Mouse (Mus musculus) stomach, embryonic 15.5 days (tissue): ENCODE measurements around the gene Zfp825. TPM values are rescaled to one million over a fixed set of nuclear protein-coding genes. Genes with fewer than 3 reads are reported as not detected.
"Not testable (repeated sequence)": the region's sequence is repeated elsewhere in the genome, so short reads cannot be mapped to it uniquely, and the experiment has no call there.

Experiments used
- ATAC-seq: fragments of 200-750 bp; cut with Nextera tagmentation; 2 replicates; pipeline ENCODE4 v1.8.0; 2017; ENCODE audit warnings: low read depth, moderate number of reproducible peaks, moderate TSS enrichment; ENCODE audit not compliant: insufficient read depth, low FRiP score
- H3K27ac ChIP-seq: fragments of 300-500 bp; sonication (generic); 2 replicates; pipeline ENCODE4 v1.5.1; 2015; ENCODE audit warnings: mild to moderate bottlenecking, inconsistent platforms
- H3K27me3 ChIP-seq: fragments of 300-500 bp; sonication (generic); replicated peaks from 2 replicates; pipeline ENCODE4 v1.6.1; 2015; ENCODE audit warnings: inconsistent platforms
- H3K36me3 ChIP-seq: fragments of 300-500 bp; sonication (generic); 2 replicates; pipeline ENCODE4 v1.6.1; 2015; ENCODE audit warnings: inconsistent platforms
- H3K4me1 ChIP-seq: fragments of 300-500 bp; sonication (generic); 2 replicates; pipeline ENCODE4 v1.6.1; 2015; ENCODE audit warnings: inconsistent platforms
- H3K4me2 ChIP-seq: fragments of 300-500 bp; sonication (generic); 2 replicates; pipeline ENCODE4 v1.6.1; 2015; ENCODE audit warnings: mild to moderate bottlenecking, inconsistent platforms
- H3K4me3 ChIP-seq: fragments of 300-500 bp; sonication (generic); replicated peaks from 2 replicates; pipeline ENCODE4 v1.5.1; 2015; ENCODE audit warnings: inconsistent platforms
- H3K9ac ChIP-seq: fragments of 300-500 bp; sonication (generic); 2 replicates; pipeline ENCODE4 v1.6.1; 2015; ENCODE audit warnings: inconsistent platforms
- H3K9me3 ChIP-seq: fragments of 300-500 bp; sonication (generic); 2 replicates; pipeline ENCODE4 v1.6.1; 2016; ENCODE audit warnings: inconsistent platforms
- WGBS: fragments of 180-500 bp; shearing (Covaris S2); methylation state at CpG from one replicate; pipeline ENCODE4 v1.1.7; 2015; 5-methylcytosine and 5-hydroxymethylcytosine counted together
- polyA plus RNA-seq: library from polyadenylated mRNA; unstranded; fragments of >200 nt; fragmentation: Nextera tagmentation; extraction: Ambion mirVana; gene quantifications from 2 replicates; pipeline ENCODE4 v1.2.1, GENCODE M21; 2015

The Zfp825 gene
- polyA plus RNA-seq, 1 experiment from 2014 or later, result 19.5 TPM

DNA sequence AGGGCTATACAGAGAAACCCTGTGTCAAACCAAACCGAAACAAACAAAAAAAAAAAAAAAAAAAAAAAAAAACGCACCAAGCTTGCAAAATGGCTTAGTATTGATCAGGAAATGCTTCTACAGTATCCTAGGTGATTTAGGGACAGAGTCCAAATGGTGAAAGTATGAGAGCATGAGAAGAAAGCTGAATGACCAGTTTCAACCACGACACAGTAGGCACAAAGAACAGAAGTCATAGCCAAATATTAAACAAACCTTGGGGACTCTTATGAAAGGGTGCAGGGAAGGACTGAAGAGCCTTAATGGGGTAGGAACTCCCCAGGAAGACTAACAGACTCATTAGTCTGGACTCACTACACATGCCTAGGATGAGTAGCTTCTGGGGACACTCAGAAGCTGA lies 9.5 kb downstream of the Zfp825 start:
- H3K9ac ChIP-seq, H3K4me2 ChIP-seq, H3K27me3 ChIP-seq, H3K27ac ChIP-seq, H3K4me3 ChIP-seq, H3K9me3 ChIP-seq, H3K36me3 ChIP-seq, H3K4me1 ChIP-seq, ATAC-seq: not testable (repeated sequence)
- 78% methylated on average over 3 of the region's 3 CpGs for WGBS

- not testable (repeated sequence) for H3K4me3 ChIP-seq, H3K27me3 ChIP-seq, H3K36me3 ChIP-seq, H3K27ac ChIP-seq, H3K4me1 ChIP-seq, H3K4me2 ChIP-seq, H3K9me3 ChIP-seq, ATAC-seq, H3K9ac ChIP-seq
- WGBS, result 78% methylated on average over 2 of the region's 2 CpGs
Observed at GRCm38 (mm10) chr13:74471468-74471867, 22.3 kb downstream of the Zfp825 start.

DNA sequence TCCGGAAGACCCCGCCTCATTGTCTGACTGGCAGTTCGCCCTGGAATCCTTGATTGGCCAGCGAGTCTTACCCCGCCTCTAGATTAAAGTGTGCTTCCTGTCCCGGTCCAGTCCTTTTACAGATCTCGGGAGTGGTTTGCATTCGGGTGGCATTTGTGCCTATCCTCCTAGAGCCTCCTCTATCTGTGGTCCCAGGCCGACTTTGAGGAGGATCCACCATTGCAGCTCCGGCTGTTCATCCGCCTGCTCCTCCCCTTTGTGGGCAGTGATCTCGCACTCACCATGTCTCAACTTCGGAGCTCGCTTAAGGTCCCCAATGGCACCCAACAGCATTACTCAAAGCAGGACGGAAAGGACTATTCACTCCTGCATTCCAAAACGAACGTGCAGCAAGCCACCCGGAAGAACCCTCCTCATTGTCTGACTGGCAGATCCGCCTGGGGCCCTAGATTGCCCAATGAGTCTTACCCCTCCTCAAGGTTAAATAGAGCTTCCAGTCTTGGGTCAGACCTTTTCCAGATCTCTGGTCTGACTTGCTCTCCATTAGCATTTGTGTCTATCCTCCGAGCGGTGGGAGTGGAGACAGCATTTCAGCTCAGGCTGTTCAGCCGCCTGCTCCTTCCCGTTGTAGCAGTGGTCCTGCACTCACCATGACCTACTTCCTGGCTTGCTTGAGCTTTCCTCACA lies 30.9 kb downstream of the Zfp825 start:
- Histone ChIP-seq H3K4me2 (peak overlapping the region; percentile 73), H3K36me3 (no peaks in the 10 kb centered on the region), H3K4me1 (no peaks in the 10 kb centered on the region), H3K4me3 (peak overlapping the region; percentile 66), H3K9me3 (no peaks in the 10 kb centered on the region), H3K9ac (peak overlapping the region; percentile 52; the same call in 1 of the 2 replicates), H3K27me3 (no peaks in the 10 kb centered on the region), H3K27ac (peak overlapping the region; percentile 98)
- WGBS, result under 1% methylated on average over 23 of the region's 23 CpGs
- ATAC-seq, result peak; percentile 99

- H3K9me3 ChIP-seq, H3K27me3 ChIP-seq: not testable (repeated sequence)
Observed at GRCm38 (mm10) chr13:74462318-74462698, 31.5 kb downstream of the Zfp825 start.

GRCm38 (mm10) chr13:74439895-74440294 lies 53.9 kb downstream of the Zfp825 start:
- Histone ChIP-seq H3K4me2 (no peak overlapping the region), H3K36me3 (no peaks in the 10 kb centered on the region), H3K4me1 (no peaks in the 10 kb centered on the region), H3K9me3 (peaks cover 4% of the 10 kb centered on the region; the same call in 1 of the 2 replicates), H3K9ac (no peak overlapping the region), H3K27me3 (no peaks in the 10 kb centered on the region), H3K4me3 (no peak overlapping the region), H3K27ac (no peak overlapping the region)
- no peak for ATAC-seq
- 31% methylated on average over 19 of the region's 19 CpGs for WGBS

More at GRCm38 (mm10) chr13:74462318-74462698, 31.5 kb downstream of the Zfp825 start:
- Histone ChIP-seq H3K4me2 (peak overlapping the region; percentile 73), H3K27ac (peak overlapping the region; percentile 98), H3K9ac (peak overlapping the region; percentile 19; the same call in 1 of the 2 replicates), H3K4me3 (peak overlapping the region; percentile 66)
- WGBS, result 4% methylated on average over 7 of the region's 7 CpGs
- ATAC-seq, H3K4me1 ChIP-seq, H3K36me3 ChIP-seq: not testable (repeated sequence)

Other genes starting within 250 kb of the Zfp825 start
- 0.50 and 0.52 TPM in 2 replicates for gene Ahrr, start 201.7 kb downstream of the Zfp825 start, polyA plus RNA-seq
- 150 and 153 TPM in 2 replicates for gene Pdcd6, start 176.4 kb downstream of the Zfp825 start, polyA plus RNA-seq
- 256 and 275 TPM in 2 replicates for gene Sdha, start 143.7 kb downstream of the Zfp825 start, polyA plus RNA-seq
- 55.6 and 57.0 TPM in 2 replicates for gene Ccdc127, start 143.7 kb downstream of the Zfp825 start, polyA plus RNA-seq
- gene Lrrc14b, start 130.0 kb downstream of the Zfp825 start, polyA plus RNA-seq, result not detected in 2 replicates
- 5.2 and 5.9 TPM in 2 replicates for gene Zfp72, start 103.2 kb downstream of the Zfp825 start, polyA plus RNA-seq
- gene Ftl1-ps1, start 94.3 kb downstream of the Zfp825 start, polyA plus RNA-seq, result 76.2 and 338 TPM in 2 replicates
- 27.8 and 28.9 TPM in 2 replicates for gene Erap1, start 145.6 kb upstream of the Zfp825 start, polyA plus RNA-seq